In the genomic region with DNA sequence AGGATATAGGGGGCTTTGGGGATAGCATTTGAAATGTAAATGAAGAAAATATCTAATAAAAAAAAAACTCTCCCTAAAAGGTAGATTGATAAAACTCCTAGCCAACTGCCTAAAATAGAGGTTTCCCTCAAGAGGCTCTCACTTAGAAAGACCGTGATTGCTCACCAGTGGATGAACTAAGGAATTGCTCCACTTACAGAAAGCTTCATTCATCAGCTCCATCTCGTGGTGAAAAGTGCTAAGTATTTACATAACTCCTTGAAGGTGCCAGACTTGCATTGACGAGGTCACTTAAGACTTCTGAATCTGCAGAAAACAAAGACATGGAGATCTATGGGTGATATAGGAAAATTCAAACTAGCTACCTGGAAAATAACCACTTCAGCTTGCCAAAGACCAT, we compare ENCODE assay signal across 10 mouse cellular contexts. TPM values are rescaled to one million over a fixed set of nuclear protein-coding genes. Genes with fewer than 3 reads are reported as not detected.
DNase-seq lines count a peak whose midpoint lies in the region; ATAC-seq lines count a peak whose summit lies in the region.
"Had no signal": no experiment of that assay in that cellular context is flagged by ENCODE, and none has a peak within 500 bp of the region (broad histone marks: within the 10 kb centered on the region; RNA-seq: fewer than 3 reads in every experiment).

No protein-coding gene starts in this region.

- H3K36me3 ChIP-seq in embryonic facial prominence, embryonic 11.5 days (replicated peaks; ENCODE audit: control insufficient read depth, insufficient read depth, low read depth, low read length), result no peaks in the 10 kb centered on the region
- H3K36me3 ChIP-seq in embryonic facial prominence, embryonic 10.5 days (replicated peaks), result no peaks in the 10 kb centered on the region

- no peak overlapping the region for H3K4me3 ChIP-seq in embryonic facial prominence, embryonic 11.5 days (ENCODE audit: low read depth, low read length)
- H3K4me3 ChIP-seq in embryonic facial prominence, embryonic 10.5 days, result no peak overlapping the region

- intact Hi-C loops in left cerebral cortex, postnatal 4 days (cut with DNase I), result loop anchor here (5.0 kb wide), 2 partner anchors 435 to 590 kb away; a partner anchor contains a TSS

- ATAC-seq in embryonic facial prominence, embryonic 11.5 days (replicated peaks; ENCODE audit: insufficient number of reproducible peaks, low FRiP score, low TSS enrichment, low read depth), result no peak

- H3K27ac ChIP-seq in embryonic facial prominence, embryonic 11.5 days (replicated peaks; ENCODE audit: low read depth, low read length), result no peak overlapping the region
- H3K27ac ChIP-seq in embryonic facial prominence, embryonic 10.5 days (replicated peaks), result no peak overlapping the region

- 48% methylated on average over 3 of the region's 3 CpGs for WGBS in embryonic facial prominence, embryonic 11.5 days
- WGBS in embryonic facial prominence, embryonic 10.5 days, result 47% methylated on average over 3 of the region's 3 CpGs

- no peaks in the 10 kb centered on the region for H3K27me3 ChIP-seq in embryonic facial prominence, embryonic 11.5 days (ENCODE audit: control insufficient read depth, insufficient read depth, low read length)
- no peaks in the 10 kb centered on the region for H3K27me3 ChIP-seq in embryonic facial prominence, embryonic 10.5 days (replicated peaks; ENCODE audit: low read depth, poor library complexity, severe bottlenecking)

- DNase-seq in embryonic facial prominence, embryonic 11.5 days (ENCODE audit: low spot score), result peak; percentile 5
- DNase-seq in embryonic facial prominence, embryonic 10.5 days (ENCODE audit: low spot score), result no peak
- peak; percentile 61 for DNase-seq in left cerebral cortex, adult 11 months (ENCODE audit: low spot score)
- no peak for DNase-seq in left cerebral cortex, postnatal 4 days
- DNase-seq in A20 (ENCODE audit: low read depth, low spot score), result peak; percentile 4
- DNase-seq in embryo, embryonic 11 days, result peak; percentile 18
- DNase-seq in B cell, adult 2 months, result no peak
- DNase-seq in natural killer cell, adult 2 months (ENCODE audit: low spot score in 2 of 2), result no peak
- DNase-seq: gastrocnemius, postnatal 36 days had no signal

- H3K4me1 ChIP-seq in embryonic facial prominence, embryonic 11.5 days (ENCODE audit: control insufficient read depth, insufficient read depth, low read length), result no peaks in the 10 kb centered on the region
- H3K4me1 ChIP-seq in embryonic facial prominence, embryonic 10.5 days, result no peaks in the 10 kb centered on the region

- no peak overlapping the region for H3K9ac ChIP-seq in embryonic facial prominence, embryonic 11.5 days (replicated peaks; ENCODE audit: low read length)

- no peaks in the 10 kb centered on the region for H3K9me3 ChIP-seq in embryonic facial prominence, embryonic 11.5 days (replicated peaks; ENCODE audit: control insufficient read depth, low read length)
- H3K9me3 ChIP-seq in embryonic facial prominence, embryonic 10.5 days, result no peaks in the 10 kb centered on the region

- no peak overlapping the region for H3K4me2 ChIP-seq in embryonic facial prominence, embryonic 11.5 days (ENCODE audit: low read depth, low read length)

RNA-seq across cellular contexts. Expression of a gene that starts 17.4 kb away (rescaled TPM):
- polyA plus RNA-seq in embryonic facial prominence, embryonic 11.5 days (2014; fragmentation: Nextera tagmentation; extraction: Ambion mirVana), result not detected in 2 replicates
- polyA plus RNA-seq in embryonic facial prominence, embryonic 10.5 days (2016; fragmentation: Nextera tagmentation; extraction: Ambion mirVana), result not detected in 2 replicates
- not detected for total RNA-seq in left cerebral cortex, postnatal 4 days (2021)
- total RNA-seq: gastrocnemius, postnatal 36 days; layer of hippocampus, adult 18-20 months had no signal

RNA-seq across cellular contexts. Expression of a gene that starts 48.0 kb away (rescaled TPM):
- 23.8 and 24.9 TPM in 2 replicates for polyA plus RNA-seq in embryonic facial prominence, embryonic 11.5 days (2014; fragmentation: Nextera tagmentation; extraction: Ambion mirVana)
- polyA plus RNA-seq in embryonic facial prominence, embryonic 10.5 days (2016; fragmentation: Nextera tagmentation; extraction: Ambion mirVana), result 18.1 and 18.7 TPM in 2 replicates
- total RNA-seq in left cerebral cortex, postnatal 4 days (2021), result 1 to 10 TPM; 3.4 to 4.1 TPM

RNA-seq across cellular contexts. Expression of a gene that starts 57.0 kb away (rescaled TPM):
- polyA plus RNA-seq in embryonic facial prominence, embryonic 11.5 days (2014; fragmentation: Nextera tagmentation; extraction: Ambion mirVana), result not detected in 2 replicates
- not detected in 2 replicates for polyA plus RNA-seq in embryonic facial prominence, embryonic 10.5 days (2016; fragmentation: Nextera tagmentation; extraction: Ambion mirVana)
- total RNA-seq in left cerebral cortex, postnatal 4 days (2021), result not detected
- total RNA-seq: gastrocnemius, postnatal 36 days; layer of hippocampus, adult 18-20 months had no signal

Comparison
In these comparisons a context has a peak if more than half of its experiments do, and no peak if none do; other contexts are left out.
1. DNase-seq: peak in embryonic facial prominence, embryonic 11.5 days (single experiment), left cerebral cortex, adult 11 months (single experiment), A20 (single experiment) and embryo, embryonic 11 days (single experiment); none in embryonic facial prominence, embryonic 10.5 days (single experiment), left cerebral cortex, postnatal 4 days (single experiment), B cell, adult 2 months (0 of 2) and natural killer cell, adult 2 months (0 of 2).